Mouse (Mus musculus): ENCODE measurements around the gene Arl15. TPM values are rescaled to one million over a fixed set of nuclear protein-coding genes. Genes with fewer than 3 reads are reported as not detected.

Arl15 gene
- total RNA-seq, 2 experiments from 2014 or later: 5.9 to 8.2 TPM

DNA sequence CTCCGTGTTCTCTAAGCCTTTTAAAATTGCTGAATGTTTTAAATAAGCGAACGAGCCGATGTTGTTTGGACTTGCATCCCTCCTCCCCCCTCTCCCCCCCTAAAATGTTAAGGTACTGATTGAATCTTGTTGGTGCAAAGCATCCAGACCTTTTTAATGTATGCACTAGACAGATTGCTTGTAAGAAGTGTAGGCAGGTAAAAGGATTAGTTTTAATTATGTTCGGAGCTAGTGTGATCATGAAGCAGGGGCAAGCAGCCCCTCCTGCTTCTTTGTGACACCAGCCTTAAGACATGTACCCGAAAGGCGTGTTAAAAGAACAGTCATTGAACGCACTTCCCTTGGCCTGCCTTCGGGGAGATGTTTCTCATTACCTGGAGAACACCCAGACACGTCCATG, 102.4 kb downstream of the Arl15 start:
- no peak for DNase-seq

DNA sequence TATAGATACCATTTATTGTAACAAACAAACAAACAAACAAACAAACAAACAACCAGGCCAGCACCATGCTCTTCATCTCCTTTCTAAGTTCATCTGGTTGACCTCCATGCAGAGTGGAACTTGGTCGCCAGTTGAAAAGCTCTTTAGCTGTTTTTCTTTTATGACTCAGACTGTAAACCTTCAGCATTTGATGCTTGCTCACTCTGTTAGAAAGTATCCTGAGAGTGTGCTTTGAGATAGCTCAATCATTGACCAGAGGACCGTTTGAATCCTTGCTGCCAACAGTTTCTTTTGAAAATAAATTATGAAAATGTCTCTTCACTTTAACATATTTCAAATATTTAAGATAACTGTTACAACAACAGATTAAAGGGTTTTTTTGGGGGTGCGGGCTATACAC, 103.2 kb downstream of the Arl15 start:
- no peak for DNase-seq
- intact Hi-C loops (cut with DNase I; ENCODE audit: low total_unique reads): no loop called here

More for the DNA sequence above, 102.4 kb downstream of the Arl15 start:
- intact Hi-C loops (cut with DNase I; ENCODE audit: low total_unique reads): no loop called here

DNA sequence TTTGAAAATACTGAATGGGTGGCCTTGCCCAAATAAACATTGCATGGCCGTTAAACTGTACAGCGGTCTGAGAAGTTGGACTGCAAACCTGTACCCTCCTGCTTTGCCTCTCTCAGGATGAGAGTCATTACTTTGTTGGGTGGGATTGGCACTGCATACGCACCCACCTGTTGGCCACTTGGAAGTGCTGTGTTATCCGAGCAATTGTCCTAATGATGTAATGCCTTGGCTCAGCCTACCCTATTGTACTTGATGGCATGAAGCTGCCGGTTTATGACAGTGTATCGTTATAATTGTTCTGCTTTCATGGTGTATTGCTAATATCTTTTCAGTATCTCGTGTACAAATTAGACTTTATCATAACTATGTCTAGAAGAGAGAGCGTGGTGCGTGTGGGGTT, 103.6 kb downstream of the Arl15 start:
- DNase-seq: no peak
- intact Hi-C loops (cut with DNase I; ENCODE audit: low total_unique reads): no loop called here

DNA sequence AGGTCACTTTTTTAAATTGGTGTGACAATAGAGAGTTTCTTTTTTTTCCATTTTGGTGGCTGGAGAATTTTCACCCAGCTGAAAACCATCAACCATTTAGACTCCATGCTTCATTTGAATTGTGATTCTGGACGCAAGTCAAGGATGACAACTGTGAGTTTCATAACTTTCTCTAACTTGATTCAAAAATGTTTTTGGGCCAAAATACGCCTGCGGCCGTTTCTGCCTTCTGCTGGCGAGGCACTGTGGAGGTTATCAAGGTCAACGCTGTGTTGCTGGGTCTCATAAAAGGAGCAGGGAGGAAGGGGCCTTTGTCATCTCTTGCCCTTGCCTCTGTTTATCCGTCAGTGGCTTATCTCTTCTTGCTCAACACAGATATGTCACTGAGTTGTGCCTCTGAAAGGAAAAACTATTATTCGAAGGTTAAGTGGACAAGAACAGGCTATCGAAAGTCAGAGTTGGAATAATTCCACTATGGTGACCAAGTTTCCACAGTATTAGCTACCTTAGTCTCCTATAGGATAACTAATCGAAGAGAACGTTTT, 106.8 kb downstream of the Arl15 start:
- DNase-seq: peak; percentile 22
- intact Hi-C loops (cut with DNase I; ENCODE audit: low total_unique reads): no loop called here

DNA sequence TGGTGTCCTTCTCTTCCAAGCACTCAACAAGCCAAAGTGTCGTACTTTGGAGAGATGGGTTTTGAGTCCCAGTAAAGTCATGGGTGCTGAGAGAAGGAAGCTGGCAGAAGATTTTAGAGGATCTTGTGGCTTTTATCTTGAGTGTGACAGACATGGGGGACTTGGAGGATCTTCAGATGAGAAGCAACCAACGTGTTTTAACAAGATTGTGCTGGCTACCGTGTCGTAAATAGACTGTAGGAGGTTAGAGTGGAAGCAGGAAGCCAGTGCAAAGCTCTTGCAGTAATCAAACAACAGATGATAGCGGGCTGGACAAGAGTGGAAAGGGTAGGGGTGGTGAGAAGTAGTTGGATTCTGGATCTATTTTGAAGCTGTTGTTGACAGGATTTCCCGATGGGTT, 109.0 kb downstream of the Arl15 start:
- intact Hi-C loops (cut with DNase I; ENCODE audit: low total_unique reads): no loop called here
- no peak for DNase-seq

DNA sequence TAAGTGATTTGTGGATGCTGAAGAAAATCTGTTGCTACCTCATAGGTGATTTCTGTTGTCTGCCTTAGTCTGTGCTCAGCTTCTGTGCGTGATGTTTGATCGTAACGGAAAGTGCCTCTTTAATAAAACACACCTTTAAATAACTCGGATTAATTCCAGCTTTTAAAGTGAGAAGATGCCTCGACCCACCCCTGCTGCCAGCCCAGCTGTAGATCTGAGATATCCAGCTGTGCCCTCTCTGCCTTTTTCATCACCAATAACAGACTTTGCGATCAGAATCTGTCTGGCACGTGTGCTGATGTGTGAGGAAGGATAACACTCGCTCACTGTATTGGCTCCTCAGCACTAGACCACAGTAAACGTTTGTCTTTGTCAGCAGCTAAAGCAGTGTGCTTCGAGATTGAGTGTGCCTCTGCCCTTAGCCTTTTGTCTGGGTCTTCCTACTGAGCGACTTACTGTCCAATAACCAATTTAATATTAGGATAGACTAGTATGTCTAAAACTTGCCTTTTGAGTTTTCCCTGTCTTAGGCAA, 117.7 kb downstream of the Arl15 start:
- DNase-seq: no peak
- intact Hi-C loops (cut with DNase I; ENCODE audit: low total_unique reads): no loop called here

DNA sequence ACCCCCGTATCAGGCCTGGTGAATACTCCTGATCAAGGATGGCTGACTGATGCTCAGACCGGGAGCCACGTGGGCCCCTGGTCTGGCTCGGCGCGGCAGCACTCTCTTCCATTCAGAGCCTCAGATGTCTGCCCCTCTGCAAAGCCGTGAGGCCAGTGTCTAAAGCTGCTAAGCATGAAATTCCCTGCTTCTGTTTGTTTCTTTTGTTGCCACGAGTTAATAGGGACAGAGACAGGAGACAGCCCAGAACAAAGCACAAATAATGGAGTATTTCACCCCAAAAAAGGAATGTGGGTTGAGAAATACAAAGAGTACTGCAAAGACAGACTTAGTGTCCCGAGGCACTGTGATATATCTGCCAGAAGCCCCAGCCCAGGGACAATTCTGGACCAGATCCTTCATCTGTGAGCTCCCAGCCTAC, 120.3 kb downstream of the Arl15 start:
- intact Hi-C loops (cut with DNase I; ENCODE audit: low total_unique reads): no loop called here

DNA sequence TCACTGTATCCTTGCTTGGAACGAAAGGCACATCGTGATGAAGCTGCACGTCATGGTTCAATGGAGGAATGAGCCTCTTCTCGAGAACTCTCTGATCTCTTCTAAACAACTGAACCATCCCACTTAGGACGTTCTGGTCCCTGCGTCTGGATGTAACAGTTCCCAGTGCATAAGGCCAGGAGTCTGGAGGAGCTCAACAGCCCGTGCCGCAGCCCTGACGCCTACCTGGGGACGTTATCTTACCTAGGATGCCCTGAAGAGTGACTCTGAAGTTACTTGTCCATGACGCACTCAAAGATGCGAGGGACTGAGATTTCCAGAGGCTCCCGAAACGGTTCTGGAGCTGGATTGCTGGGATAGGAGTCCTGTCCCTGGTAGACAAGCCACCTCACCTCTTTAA, 121.4 kb downstream of the Arl15 start:
- intact Hi-C loops (cut with DNase I; ENCODE audit: low total_unique reads): no loop called here
- no peak for DNase-seq

More for the DNA sequence above, 120.3 kb downstream of the Arl15 start:
- DNase-seq: no peak

DNA sequence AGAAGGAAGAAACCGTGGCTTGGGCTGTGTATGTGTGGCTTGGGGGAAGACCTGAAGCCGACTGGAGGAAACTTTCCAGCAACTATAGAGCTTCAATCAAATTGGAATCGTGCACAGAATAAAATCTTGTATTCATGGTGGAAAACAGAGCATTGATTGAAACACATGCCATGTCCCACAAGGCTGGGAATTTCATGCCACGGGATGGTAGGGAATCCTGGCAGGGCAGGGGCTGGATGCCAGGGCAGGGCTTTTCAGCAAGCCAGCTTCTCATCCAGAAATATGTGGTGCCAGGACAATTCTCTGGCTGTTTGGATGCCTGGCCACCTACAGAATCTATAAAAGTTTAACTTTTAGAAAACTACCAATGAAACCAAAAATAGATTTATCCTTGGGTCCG, 122.5 kb downstream of the Arl15 start:
- DNase-seq: no peak
- intact Hi-C loops (cut with DNase I; ENCODE audit: low total_unique reads): no loop called here

DNA sequence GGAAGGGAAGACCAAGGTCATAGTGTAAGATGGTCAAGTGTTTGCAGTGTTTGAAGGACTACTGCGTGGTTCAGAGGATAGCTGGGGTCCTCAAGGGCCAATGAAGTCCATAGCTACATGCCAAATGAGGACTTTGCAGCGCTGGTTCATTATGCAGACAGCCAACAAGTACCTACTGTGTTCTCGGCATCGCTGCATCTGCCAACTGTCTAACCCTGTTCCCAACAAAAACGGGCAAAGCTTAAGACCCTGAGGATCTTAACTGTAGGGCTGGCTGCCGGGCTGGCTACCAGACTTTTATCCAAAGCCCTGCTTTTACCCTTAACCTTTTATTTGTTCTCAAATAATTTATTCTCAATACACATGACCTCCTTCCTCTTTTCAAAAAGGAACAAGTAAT, 123.1 kb downstream of the Arl15 start:
- DNase-seq: no peak
- intact Hi-C loops (cut with DNase I; ENCODE audit: low total_unique reads): no loop called here

DNA sequence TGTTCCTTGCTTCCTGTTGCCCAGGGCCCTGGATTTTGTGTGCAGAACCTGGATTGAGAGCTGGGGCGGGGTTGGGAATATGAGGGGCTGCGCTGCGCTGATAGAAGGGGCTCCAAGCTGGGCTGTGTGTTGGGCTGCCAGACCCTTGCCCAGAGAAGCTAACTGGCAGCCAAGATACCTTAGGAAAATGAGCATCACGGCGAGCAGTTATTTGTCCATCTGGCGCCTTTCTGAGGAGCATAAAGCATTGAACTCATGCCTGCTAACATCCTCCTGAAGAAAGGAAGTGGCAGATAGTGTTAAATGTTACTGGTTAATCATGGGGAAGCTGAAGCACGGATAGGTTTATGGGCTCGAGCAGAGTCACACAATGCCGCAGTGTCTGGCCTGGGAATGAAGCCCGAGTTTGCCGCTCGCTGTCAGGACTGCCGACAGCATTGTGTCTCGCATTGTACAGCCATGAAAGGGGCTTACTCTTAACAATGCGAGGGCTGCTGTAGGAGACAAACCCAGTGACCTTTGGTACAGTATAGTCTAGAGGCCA, 123.6 kb downstream of the Arl15 start:
- intact Hi-C loops (cut with DNase I; ENCODE audit: low total_unique reads): no loop called here
- DNase-seq: no peak

DNA sequence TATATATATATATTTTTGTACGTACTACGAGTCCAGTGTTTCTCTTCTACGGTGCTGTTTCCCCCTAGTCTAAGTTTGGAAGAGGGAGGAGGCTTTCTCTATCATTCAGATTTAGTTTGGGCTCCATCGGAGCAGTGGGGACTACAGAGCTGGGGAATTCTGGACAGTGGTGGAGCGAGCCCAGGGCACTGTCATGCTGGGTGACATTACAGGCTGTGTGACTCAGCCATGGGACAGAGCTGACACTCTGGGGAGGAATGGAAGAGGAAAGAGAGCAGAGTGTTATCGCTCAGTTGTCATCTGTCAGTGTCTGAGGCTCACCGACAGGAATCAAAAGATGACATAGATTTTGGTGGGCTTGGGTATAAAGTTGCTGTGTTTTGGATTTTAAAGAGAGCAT, 124.4 kb downstream of the Arl15 start:
- no peak for DNase-seq
- intact Hi-C loops (cut with DNase I; ENCODE audit: low total_unique reads): no loop called here

DNA sequence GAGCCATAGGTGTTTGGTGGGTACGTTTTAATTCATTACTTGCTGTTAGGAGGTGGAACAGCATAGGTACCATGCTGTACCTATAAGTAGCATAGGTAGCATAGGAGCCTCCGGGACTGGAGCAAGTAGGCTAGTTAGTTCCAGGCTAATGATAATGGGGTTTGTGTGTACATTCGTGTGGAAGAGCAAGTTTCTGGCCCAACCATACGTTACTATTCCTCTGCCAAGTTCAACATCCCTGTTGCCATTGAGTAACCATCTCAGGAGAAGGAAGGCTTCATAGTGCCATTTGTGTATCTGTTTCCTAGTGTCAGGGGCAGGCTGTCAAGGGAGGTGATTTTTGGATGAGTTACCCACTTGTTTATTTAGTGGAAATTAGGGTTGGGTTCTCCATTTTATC, 141.4 kb downstream of the Arl15 start:
- DNase-seq: no peak

DNA sequence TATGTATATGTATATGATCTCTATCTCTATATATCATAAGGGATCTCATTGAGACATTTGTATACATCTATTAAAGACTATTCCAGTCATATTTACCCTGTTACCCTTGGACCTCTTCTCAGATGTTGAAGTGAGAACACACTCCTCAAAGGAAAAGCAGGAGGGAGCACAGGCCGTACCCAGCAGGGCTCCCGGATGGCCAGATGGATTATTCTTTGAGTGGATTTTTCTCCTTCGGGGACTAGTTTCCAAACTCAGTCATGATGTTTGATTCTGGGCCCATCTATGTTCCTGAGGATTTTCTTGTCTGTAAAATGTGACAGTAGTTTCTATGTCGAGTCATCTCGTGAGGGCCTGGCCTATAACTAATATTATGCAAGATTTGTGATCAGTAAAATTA, 142.9 kb downstream of the Arl15 start:
- no peak for DNase-seq
- intact Hi-C loops (cut with DNase I; ENCODE audit: low total_unique reads): no loop called here

More for the DNA sequence above, 141.4 kb downstream of the Arl15 start:
- intact Hi-C loops (cut with DNase I; ENCODE audit: low total_unique reads): no loop called here

DNA sequence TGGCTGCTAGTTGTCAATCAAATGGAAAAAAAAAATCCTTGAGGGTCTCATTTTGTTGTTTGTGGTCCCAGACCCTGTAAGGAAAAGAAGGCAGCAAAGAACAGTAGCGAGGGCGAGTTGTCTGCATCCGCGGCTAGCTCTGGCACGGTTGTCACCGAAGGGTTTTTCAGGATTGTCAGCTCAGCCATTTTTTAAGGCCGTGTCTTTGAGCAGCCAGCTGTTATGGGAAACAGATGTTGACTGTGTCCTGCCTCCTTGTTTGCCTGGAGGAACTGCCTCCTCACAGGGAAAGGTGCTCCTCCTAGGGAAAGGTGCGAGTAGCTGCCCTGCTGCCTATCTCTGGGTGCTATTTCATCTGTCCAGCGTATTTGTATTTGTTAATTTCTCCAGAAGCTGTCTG, 144.3 kb downstream of the Arl15 start:
- intact Hi-C loops (cut with DNase I; ENCODE audit: low total_unique reads): no loop called here
- no peak for DNase-seq

DNA sequence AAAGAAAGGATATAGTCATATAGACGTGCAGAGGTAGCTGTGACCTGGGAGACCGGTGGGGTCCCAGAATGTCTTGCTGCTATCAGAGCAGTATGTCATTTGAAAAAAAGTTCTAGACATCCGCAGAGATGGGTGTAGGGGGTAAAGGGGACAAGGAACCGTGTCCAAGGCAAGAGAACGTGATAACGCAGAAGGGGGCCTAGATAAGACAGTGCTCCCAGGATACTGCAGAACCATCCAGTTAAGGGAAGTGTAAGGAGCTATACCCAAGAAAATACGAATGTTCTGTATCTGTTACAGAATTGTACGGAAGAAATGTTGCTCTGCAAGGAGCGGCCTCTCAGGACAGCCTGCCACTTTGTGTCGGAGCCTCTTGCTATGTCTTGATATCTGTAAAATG, 144.8 kb downstream of the Arl15 start:
- intact Hi-C loops (cut with DNase I; ENCODE audit: low total_unique reads): no loop called here
- no peak for DNase-seq

DNA sequence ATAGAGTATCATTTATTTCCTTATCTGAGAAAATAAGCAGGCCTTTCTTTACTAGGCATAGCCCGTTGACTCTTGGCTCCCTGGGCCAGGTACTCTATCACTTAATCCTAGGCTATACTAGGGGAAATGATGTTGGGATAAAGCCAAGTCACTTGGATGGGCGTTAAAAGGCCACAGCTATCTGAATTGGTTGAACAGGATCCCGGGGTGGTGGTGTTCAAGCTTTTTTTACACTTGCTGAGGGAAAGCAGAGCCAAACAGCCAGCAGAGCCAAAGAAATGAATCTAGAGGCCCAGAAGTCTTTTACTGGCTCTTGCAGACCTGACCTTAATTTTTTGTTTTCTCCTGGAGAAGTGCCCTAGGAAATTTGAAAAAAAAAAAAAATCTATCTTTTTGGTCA, 145.4 kb downstream of the Arl15 start:
- intact Hi-C loops (cut with DNase I; ENCODE audit: low total_unique reads): no loop called here
- peak; percentile 47 for DNase-seq

DNA sequence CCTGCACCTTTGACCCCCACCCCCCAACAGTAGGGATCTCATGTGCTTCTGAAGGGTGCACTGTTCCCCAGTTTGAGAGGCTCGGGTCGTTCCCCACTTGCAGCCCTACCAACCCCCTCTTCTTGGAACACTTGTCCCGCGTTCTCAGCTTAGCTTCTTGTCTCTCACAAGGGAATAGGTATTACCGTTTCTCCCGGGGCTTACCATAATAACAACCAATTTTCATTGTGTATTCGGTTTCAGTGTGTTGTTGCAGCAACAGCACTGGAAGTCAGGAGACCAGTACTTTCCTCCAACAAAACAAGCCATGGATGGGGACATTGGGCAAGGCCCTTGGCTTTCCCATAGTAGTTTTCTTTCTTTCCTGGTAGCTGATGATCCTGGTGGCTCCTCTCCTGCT, 145.8 kb downstream of the Arl15 start:
- no peak for DNase-seq
- intact Hi-C loops (cut with DNase I; ENCODE audit: low total_unique reads): no loop called here

DNA sequence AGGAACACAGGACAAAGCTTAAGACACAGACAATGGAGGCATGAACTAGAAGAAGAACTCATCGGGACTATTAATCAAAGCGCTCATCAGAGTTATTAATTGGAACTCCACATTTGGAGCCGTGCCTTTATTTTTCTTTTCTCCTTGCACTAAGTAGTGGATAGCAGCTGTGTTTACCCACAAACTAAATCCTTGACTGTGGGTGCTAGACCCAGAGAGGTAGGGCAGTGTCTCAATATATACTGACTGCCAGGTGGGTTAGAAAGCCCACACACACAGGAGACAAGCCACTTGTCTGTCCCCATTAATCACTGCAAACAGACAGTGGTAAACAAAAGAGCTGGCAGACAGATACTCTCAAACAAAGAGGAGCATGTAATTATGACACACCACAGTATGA, 147.6 kb downstream of the Arl15 start:
- intact Hi-C loops (cut with DNase I; ENCODE audit: low total_unique reads): no loop called here
- no peak for DNase-seq

DNA sequence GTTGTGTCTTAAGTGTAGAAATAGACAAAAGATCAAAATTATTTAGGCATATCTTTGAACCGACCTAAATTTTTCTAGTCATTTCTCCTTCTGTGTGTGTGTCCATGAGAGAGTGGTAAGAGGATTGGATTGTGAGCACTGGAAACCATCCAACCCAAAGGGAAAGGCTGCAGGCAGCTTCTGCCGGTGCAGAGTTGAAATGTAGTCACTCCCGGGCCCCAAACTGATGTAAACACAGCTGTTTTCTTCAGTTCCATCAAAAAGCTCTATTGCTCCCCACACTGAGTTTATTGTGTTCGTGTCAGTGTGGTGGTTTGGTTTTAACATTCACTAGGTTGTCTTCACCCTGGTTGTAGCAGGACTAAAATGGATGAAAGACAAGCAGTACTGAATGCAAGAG, 153.2 kb downstream of the Arl15 start:
- DNase-seq: peak; percentile 13
- intact Hi-C loops (cut with DNase I; ENCODE audit: low total_unique reads): no loop called here

DNA sequence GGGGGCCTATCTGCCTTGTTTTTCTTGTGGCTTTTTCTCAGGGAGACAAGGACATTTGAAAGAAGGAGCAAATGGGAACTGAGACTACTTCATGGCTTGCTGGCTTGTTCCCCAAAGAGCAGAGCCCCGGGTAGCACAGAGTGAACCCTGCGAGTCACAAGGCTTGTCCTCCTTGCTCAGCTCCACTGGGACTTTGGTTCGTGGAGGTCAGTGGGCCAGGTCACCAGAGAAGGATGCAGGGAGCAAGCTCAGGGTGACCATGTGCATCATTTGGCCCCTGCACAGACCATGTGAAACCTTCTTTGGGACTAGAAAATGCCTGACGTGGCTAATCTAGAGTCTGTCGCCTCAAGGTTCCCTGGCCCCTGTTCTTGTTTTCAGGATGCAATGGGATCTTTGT, 155.4 kb downstream of the Arl15 start:
- DNase-seq: peak; percentile 59
- intact Hi-C loops (cut with DNase I; ENCODE audit: low total_unique reads): no loop called here

DNA sequence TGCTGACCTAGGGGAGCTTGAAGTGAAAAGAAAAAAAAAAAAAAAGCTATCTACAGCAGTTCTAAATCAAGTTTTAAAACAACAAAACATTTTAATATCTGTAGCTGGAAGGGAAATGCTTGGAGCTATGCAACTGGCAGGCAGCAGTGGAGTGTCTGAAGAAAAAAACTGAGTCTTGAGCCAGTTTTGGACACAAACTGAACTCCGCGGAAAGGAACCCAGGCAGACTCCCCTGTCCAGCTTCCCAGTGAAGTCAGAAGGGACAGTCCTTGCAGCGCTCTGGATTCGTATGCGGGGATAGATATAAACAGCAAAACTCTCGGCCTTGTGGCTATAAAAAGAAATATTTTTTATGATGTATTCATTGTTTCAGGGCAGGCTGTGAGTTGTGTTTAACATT, 155.8 kb downstream of the Arl15 start:
- intact Hi-C loops (cut with DNase I; ENCODE audit: low total_unique reads): no loop called here
- peak; percentile 22 for DNase-seq
